Mouse (Mus musculus) embryonic facial prominence, embryonic 15.5 days (tissue): ENCODE measurements around the gene Ppp1r1b. TPM values are rescaled to one million over a fixed set of nuclear protein-coding genes. Genes with fewer than 3 reads are reported as not detected.

Experiments used
- ATAC-seq: fragments of 200-750 bp; cut with Nextera tagmentation; 2 replicates; pipeline ENCODE4 v1.8.0; 2017; ENCODE audit warnings: low read depth, moderate TSS enrichment; ENCODE audit not compliant: insufficient number of reproducible peaks, low FRiP score, low TSS enrichment
- H3K27ac ChIP-seq: fragments of 300-500 bp; sonication (generic); replicated peaks from 2 replicates; pipeline ENCODE4 v1.5.1; 2015; ENCODE audit warnings: mild to moderate bottlenecking, inconsistent platforms
- H3K27me3 ChIP-seq: fragments of 300-500 bp; sonication (generic); 2 replicates; pipeline ENCODE4 v1.6.1; 2015; ENCODE audit warnings: inconsistent platforms
- H3K36me3 ChIP-seq: fragments of 300-500 bp; sonication (generic); 2 replicates; pipeline ENCODE4 v1.6.1; 2015; ENCODE audit warnings: mild to moderate bottlenecking, inconsistent platforms
- H3K4me1 ChIP-seq: fragments of 300-500 bp; sonication (generic); 2 replicates; pipeline ENCODE4 v1.6.1; 2015; ENCODE audit warnings: inconsistent platforms
- H3K4me2 ChIP-seq: fragments of 300-500 bp; sonication (generic); replicated peaks from 2 replicates; pipeline ENCODE4 v1.6.1; 2015; ENCODE audit warnings: mild to moderate bottlenecking, inconsistent platforms
- H3K4me3 ChIP-seq: fragments of 300-500 bp; sonication (generic); replicated peaks from 2 replicates; pipeline ENCODE4 v1.5.1; 2015; ENCODE audit warnings: mild to moderate bottlenecking, inconsistent platforms
- H3K9ac ChIP-seq: fragments of 300-500 bp; sonication (generic); 2 replicates; pipeline ENCODE4 v1.6.1; 2015; ENCODE audit warnings: inconsistent platforms
- H3K9me3 ChIP-seq: fragments of 300-500 bp; sonication (generic); replicated peaks from 2 replicates; pipeline ENCODE4 v1.6.1; 2016; ENCODE audit warnings: inconsistent platforms
- WGBS: fragments of 180-500 bp; shearing (Covaris S2); methylation state at CpG from one replicate; pipeline ENCODE4 v1.1.7; 2015; 5-methylcytosine and 5-hydroxymethylcytosine counted together
- polyA plus RNA-seq: library from polyadenylated mRNA; unstranded; fragments of >200 nt; fragmentation: Nextera tagmentation; extraction: Ambion mirVana; gene quantifications from 2 replicates; pipeline ENCODE4 v1.2.1, GENCODE M21; 2015

Ppp1r1b gene
- polyA plus RNA-seq, 1 experiment from 2014 or later, result 7.0 TPM

- ATAC-seq, result no peak
- H3K4me1 ChIP-seq, result peaks cover 27% of the 10 kb centered on the region
- peaks cover 100% of the 10 kb centered on the region for H3K27me3 ChIP-seq
- H3K4me2 ChIP-seq, result peak within 1 kb of the TSS; percentile 42
- H3K36me3 ChIP-seq, result no peaks in the 10 kb centered on the region
- peak within 1 kb of the TSS; percentile 32 for H3K4me3 ChIP-seq
- H3K9ac ChIP-seq, result no peak within 1 kb of the TSS
- H3K9me3 ChIP-seq, result no peaks in the 10 kb centered on the region
- no peak within 1 kb of the TSS for H3K27ac ChIP-seq
- 3% methylated on average over 36 of the region's 38 CpGs for WGBS
These were observed 18.9 kb upstream of the Ppp1r1b start, which contains the start of gene Neurod2 for GRCm38 (mm10) chr11:98329081-98329959. Neurod2 (minus strand) TSS chr11:98329648.

DNA sequence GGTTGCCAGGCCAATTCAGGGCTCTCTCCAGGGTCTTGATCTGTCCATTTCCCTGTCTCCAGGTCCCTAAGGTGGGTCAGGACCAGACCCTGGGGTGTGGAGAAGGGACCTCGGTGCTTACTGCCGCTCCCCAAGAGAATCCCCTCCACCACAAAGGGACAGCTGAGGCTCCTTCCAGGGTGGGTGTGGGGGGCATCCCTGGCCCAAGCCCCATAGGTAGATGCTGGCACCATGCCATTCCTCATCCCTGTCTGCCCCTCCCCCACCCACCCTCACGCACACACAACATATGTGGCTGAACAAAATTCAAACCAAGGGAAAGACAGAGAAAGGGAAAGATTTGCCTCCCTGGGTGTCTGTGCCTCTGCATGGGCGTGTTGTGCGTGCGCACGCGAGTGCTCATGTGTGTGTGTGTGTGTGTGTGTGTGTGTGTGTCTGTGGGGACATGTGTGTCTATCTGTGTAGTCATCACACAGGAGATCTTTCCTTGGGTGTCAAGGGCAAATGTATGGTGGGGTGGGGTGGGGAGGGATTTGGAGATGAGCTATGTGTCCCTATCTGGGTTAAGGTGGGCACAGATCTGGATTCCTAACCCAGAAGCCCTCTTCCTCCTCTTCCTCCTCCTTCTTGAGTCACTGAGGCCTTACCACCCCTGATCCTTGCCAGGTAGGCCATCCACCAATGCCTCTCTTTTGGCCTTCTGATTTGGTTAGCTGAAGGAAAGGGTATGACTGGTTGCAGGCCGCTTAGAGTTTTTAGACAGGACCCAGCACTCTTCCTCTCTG, 18.1 kb upstream of the Ppp1r1b start:
- Histone ChIP-seq H3K9me3 (no peaks in the 10 kb centered on the region), H3K27me3 (peaks cover 100% of the 10 kb centered on the region), H3K4me1 (peaks cover 32% of the 10 kb centered on the region), H3K36me3 (no peaks in the 10 kb centered on the region), H3K4me3 (no peak overlapping the region), H3K9ac (no peak overlapping the region), H3K4me2 (no peak overlapping the region), H3K27ac (no peak overlapping the region)
- no peak for ATAC-seq
- 30% methylated on average over 9 of the region's 9 CpGs for WGBS

DNA sequence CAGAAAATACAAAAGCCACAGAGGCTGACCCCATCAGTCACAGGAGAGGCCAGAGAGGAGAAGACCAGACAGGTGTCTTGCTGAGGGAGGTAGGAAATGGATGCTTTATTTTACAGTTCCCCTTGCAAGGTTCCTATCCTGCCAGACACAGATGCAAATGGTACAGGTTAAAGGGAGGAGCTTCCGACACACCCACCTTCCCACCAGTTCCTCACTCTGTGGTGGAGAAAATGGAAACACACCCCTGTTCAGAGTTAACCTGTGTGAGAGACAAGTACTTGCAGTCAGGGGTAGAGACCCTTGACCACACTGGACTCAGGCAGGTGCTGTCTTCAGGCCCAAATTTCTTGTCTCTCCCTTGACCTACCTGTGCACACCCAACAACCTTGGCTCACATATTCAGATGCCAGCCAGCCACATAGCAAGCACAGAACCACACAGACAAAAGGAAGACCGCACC, 17.4 kb upstream of the Ppp1r1b start:
- 52% methylated on average over 2 of the region's 2 CpGs for WGBS

DNA sequence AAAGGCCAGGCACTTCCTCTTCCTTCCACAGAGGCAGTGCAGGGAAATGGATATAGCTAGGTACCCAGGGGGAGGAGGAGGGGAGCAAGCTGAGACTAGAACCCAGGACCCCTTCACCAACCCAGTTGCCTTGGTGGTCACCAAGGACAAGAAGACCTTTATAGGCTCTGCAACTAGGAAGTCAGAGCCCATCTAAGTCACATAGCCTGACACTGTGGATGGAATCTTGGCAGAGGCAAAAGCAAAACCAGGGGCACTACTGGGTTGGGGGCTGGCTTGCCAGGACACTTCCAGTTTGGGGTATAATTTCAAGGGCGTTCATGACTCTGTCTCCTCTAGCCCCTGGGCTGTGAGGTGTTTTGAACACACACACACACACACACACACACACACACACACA, 16.8 kb upstream of the Ppp1r1b start:
- no peak overlapping the region for H3K9ac ChIP-seq
- H3K27me3 ChIP-seq, result peaks cover 100% of the 10 kb centered on the region
- ATAC-seq, result no peak
- H3K4me1 ChIP-seq, result peaks cover 35% of the 10 kb centered on the region
- no peak overlapping the region for H3K27ac ChIP-seq
- WGBS, result 78% methylated on average over 1 of the region's 1 CpGs
- H3K4me2 ChIP-seq, result no peak overlapping the region
- H3K36me3 ChIP-seq, result no peaks in the 10 kb centered on the region
- no peak overlapping the region for H3K4me3 ChIP-seq
- H3K9me3 ChIP-seq, result no peaks in the 10 kb centered on the region

More for the DNA sequence above, 17.4 kb upstream of the Ppp1r1b start:
- peaks cover 100% of the 10 kb centered on the region for H3K27me3 ChIP-seq
- H3K4me2 ChIP-seq, result no peak overlapping the region
- no peak overlapping the region for H3K4me3 ChIP-seq
- peaks cover 35% of the 10 kb centered on the region for H3K4me1 ChIP-seq
- no peak overlapping the region for H3K9ac ChIP-seq
- ATAC-seq, result no peak
- no peak overlapping the region for H3K27ac ChIP-seq
- H3K9me3 ChIP-seq, result no peaks in the 10 kb centered on the region
- no peaks in the 10 kb centered on the region for H3K36me3 ChIP-seq

- 84% methylated on average over 3 of the region's 3 CpGs for WGBS
- ATAC-seq, result no peak
These were observed 16.0 kb upstream of the Ppp1r1b start for GRCm38 (mm10) chr11:98332186-98332585.

GRCm38 (mm10) chr11:98332841-98333240, 15.4 kb upstream of the Ppp1r1b start:
- H3K4me1 ChIP-seq, result peaks cover 22% of the 10 kb centered on the region
- H3K9me3 ChIP-seq, result no peaks in the 10 kb centered on the region

More at GRCm38 (mm10) chr11:98332186-98332585, 16.0 kb upstream of the Ppp1r1b start:
- H3K4me3 ChIP-seq, result no peak overlapping the region
- H3K27ac ChIP-seq, result no peak overlapping the region
- H3K9ac ChIP-seq, result no peak overlapping the region
- no peaks in the 10 kb centered on the region for H3K9me3 ChIP-seq
- H3K4me1 ChIP-seq, result peaks cover 28% of the 10 kb centered on the region
- peaks cover 100% of the 10 kb centered on the region for H3K27me3 ChIP-seq
- H3K4me2 ChIP-seq, result no peak overlapping the region
- H3K36me3 ChIP-seq, result no peaks in the 10 kb centered on the region

GRCm38 (mm10) chr11:98333263-98333696, 14.9 kb upstream of the Ppp1r1b start:
- H3K4me1 ChIP-seq, result peaks cover 19% of the 10 kb centered on the region
- H3K27ac ChIP-seq, result no peak overlapping the region
- H3K9ac ChIP-seq, result no peak overlapping the region
- 60% methylated on average over 10 of the region's 10 CpGs for WGBS
- no peak overlapping the region for H3K4me3 ChIP-seq
- peaks cover 100% of the 10 kb centered on the region for H3K27me3 ChIP-seq
- H3K36me3 ChIP-seq, result no peaks in the 10 kb centered on the region
- H3K4me2 ChIP-seq, result no peak overlapping the region
- no peak for ATAC-seq
- H3K9me3 ChIP-seq, result no peaks in the 10 kb centered on the region

More at GRCm38 (mm10) chr11:98332841-98333240, 15.4 kb upstream of the Ppp1r1b start:
- Histone ChIP-seq H3K9ac (no peak overlapping the region), H3K27me3 (peaks cover 100% of the 10 kb centered on the region), H3K36me3 (no peaks in the 10 kb centered on the region), H3K27ac (no peak overlapping the region), H3K4me3 (no peak overlapping the region), H3K4me2 (no peak overlapping the region)
- WGBS, result 65% methylated on average over 4 of the region's 4 CpGs
- ATAC-seq, result no peak

- H3K4me1 ChIP-seq, result peaks cover 21% of the 10 kb centered on the region
- H3K4me2 ChIP-seq, result peak overlapping the region; percentile 15
- no peak overlapping the region for H3K27ac ChIP-seq
- no peaks in the 10 kb centered on the region for H3K9me3 ChIP-seq
- H3K9ac ChIP-seq, result no peak overlapping the region
- 3% methylated on average over 37 of the region's 41 CpGs for WGBS
- H3K36me3 ChIP-seq, result no peaks in the 10 kb centered on the region
- peak overlapping the region; percentile 20; the same call in 1 of the 2 replicates for H3K4me3 ChIP-seq
- ATAC-seq, result no peak
- H3K27me3 ChIP-seq, result peaks cover 100% of the 10 kb centered on the region
These were observed 14.0 kb upstream of the Ppp1r1b start for GRCm38 (mm10) chr11:98333981-98334741.

- Histone ChIP-seq H3K27me3 (peaks cover 100% of the 10 kb centered on the region), H3K36me3 (no peaks in the 10 kb centered on the region), H3K27ac (no peak overlapping the region), H3K4me2 (no peak overlapping the region), H3K4me3 (no peak overlapping the region), H3K9ac (no peak overlapping the region), H3K9me3 (no peaks in the 10 kb centered on the region), H3K4me1 (peaks cover 28% of the 10 kb centered on the region)
- 8% methylated on average over 9 of the region's 9 CpGs for WGBS
- no peak for ATAC-seq
These were observed 13.0 kb upstream of the Ppp1r1b start for GRCm38 (mm10) chr11:98335250-98335649.

DNA sequence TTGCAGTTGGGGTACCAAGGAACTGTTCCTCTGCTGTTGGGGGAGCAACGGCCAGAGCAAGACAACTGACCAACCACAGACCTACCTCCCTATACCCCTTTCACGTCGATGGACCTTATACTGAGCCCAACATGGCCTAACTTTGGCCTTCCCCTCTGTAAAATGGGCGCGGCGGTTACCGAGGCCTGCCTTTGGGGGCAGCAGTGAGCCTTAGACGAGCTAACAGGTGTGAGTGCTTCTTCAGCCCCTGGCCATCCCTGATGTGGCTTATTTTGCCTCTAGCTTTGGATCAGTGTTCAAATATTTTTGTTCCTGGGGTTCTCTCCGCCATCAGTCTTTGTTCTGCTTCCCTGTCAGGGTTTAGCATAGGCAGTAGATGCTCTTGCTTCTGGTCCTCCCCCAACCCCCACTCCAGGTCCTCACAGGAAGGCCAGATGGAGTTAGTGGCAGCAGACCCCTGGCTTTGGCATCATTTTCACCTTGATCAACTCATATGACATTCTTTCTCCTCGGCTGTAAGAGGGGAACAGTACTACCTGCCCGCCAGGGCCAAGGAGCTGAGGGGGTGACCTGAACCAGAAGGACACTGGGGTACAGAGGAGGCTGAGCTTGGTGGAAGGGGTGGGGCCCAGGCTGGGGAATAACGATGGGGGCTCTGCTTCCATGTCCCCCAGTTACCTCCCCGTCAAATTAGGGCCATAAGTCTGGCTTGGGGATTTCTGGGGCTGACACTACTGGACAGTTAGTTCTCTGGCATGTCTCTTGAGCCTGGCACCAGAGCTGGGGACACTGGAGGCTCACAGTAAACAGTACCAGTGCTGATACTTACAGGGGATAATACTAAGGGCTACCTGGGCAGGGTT, 11.7 kb upstream of the Ppp1r1b start:
- no peak for ATAC-seq
- 17% methylated on average over 13 of the region's 13 CpGs for WGBS
- H3K9ac ChIP-seq, result no peak overlapping the region
- no peak overlapping the region for H3K27ac ChIP-seq
- H3K36me3 ChIP-seq, result no peaks in the 10 kb centered on the region
- H3K4me2 ChIP-seq, result no peak overlapping the region
- peaks cover 97% of the 10 kb centered on the region for H3K27me3 ChIP-seq
- H3K4me1 ChIP-seq, result peaks cover 28% of the 10 kb centered on the region
- no peak overlapping the region for H3K4me3 ChIP-seq
- no peaks in the 10 kb centered on the region for H3K9me3 ChIP-seq
